Mouse (Mus musculus) left cerebral cortex, adult 2 months (tissue): Measurements from ENCODE around the gene Atxn10. TPM values are rescaled to one million over a fixed set of nuclear protein-coding genes. Genes with fewer than 3 reads are reported as not detected.

ENCODE experiments used
- DNase-seq, 2 experiments: peaks; one replicate each; pipeline ENCODE4 v3.0.0; 2021 to 2022; ENCODE audit warnings: low spot score in 2 of 2, mixed read lengths in 1 of 2; ENCODE audit errors: extremely low spot score in 1 of 2
- H3K27ac ChIP-seq: fragments of 200-600 bp; 2 replicates; pipeline ENCODE4 v1.8.1; 2022
- H3K4me3 ChIP-seq: fragments of 200-600 bp; 2 replicates; pipeline ENCODE4 v1.8.1; 2022
- CTCF ChIP-seq: fragments of 200-600 bp; IDR thresholded peaks from 2 replicates; pipeline ENCODE4 v1.8.1; 2022; ENCODE audit warnings: antibody characterized with exemption, mild to moderate bottlenecking, moderate library complexity
- intact Hi-C: fragments of 180-260 bp; cut with DNase I; formaldehyde crosslinking; loops from one replicate; pipeline ENCODE4 v1.15.1; 2025
- total RNA-seq, 2 experiments: library from RNA; stranded (reverse); gene quantifications; 2 replicates each; pipeline ENCODE4 v1.2.3; 2021

Gene Atxn10
- total RNA-seq, 2 experiments from 2014 or later: 238 to 262 TPM

DNA sequence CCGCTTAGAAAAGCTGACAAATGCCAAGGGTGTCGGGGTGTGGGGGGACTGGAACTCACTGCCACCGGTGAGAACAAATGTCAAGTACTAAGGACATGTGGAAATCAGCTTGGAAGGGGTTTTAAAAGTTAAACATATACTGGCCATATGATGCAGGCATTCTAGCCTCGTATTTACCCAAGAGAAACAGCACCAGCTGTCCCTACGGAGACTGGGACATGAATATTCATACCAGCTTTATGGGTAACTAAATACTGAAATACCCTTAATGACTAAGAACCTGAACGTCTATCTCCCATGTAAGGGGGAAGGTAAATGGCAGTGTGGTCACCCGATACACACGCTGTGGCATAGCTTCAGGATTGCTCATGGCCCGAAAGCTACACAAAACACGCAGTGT, 152.9 kb downstream of the Atxn10 start:
- intact Hi-C loops: no loop called here

DNA sequence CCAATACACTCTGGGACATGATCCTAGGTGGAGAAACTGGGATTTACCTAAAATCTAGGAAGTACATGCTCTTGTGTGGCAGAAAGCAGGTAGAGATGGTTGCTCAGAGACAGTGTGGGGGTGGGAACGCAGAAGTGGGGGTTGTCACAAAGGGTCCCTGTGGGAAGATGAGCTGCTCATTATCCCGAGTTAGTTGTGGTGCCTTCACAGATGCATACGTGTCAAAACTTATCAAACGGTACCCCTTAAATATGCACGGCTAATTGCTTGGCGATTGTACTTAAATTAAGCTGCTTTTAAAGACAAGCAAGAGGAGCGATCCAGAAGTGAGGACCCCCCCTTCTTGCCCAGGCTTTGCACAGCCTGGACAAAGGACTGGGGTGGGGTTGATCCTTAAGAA, 153.7 kb downstream of the Atxn10 start:
- no peak for DNase-seq
- intact Hi-C loops: no loop called here
- H3K27ac ChIP-seq: no peak overlapping the region
- H3K4me3 ChIP-seq: no peak overlapping the region
- no peak for TF ChIP-seq CTCF

More for the DNA sequence above, 152.9 kb downstream of the Atxn10 start:
- Histone ChIP-seq H3K4me3 (no peak overlapping the region), H3K27ac (no peak overlapping the region)
- TF ChIP-seq CTCF: no peak
- DNase-seq: no peak

- DNase-seq: peak; percentile 65 to 68
- TF ChIP-seq CTCF: no peak
- intact Hi-C loops: loop anchor here (1.0 kb wide), 1 partner anchor 91 kb away; no protein-coding TSS in a partner anchor
- peak overlapping the region; percentile 62 for H3K27ac ChIP-seq
- no peak overlapping the region for H3K4me3 ChIP-seq
Observed at GRCm38 (mm10) chr15:85494163-85494621, 158.1 kb downstream of the Atxn10 start.

DNA sequence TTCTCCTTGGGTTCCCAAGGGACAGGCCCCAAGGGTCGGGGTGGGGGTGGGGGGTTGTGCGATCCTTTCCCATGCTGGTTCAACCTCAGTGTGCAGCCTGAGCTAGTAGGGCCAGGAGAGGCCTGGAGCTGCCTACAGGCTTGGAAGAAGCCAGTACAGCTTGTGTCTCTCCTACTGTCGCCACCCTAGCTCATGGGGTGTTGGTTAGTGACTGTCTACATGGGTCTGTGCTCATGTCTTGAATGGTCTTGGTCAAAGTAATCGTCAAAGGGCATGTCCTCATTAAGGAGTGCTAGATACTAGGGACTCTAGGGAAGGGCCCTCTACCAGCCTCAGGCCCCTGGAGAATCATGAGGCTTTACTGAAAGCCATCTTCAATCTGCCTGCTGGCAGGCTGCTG, 161.5 kb downstream of the Atxn10 start:
- intact Hi-C loops: no loop called here
- TF ChIP-seq CTCF: no peak
- no peak overlapping the region for H3K27ac ChIP-seq
- H3K4me3 ChIP-seq: no peak overlapping the region
- no peak for DNase-seq

DNA sequence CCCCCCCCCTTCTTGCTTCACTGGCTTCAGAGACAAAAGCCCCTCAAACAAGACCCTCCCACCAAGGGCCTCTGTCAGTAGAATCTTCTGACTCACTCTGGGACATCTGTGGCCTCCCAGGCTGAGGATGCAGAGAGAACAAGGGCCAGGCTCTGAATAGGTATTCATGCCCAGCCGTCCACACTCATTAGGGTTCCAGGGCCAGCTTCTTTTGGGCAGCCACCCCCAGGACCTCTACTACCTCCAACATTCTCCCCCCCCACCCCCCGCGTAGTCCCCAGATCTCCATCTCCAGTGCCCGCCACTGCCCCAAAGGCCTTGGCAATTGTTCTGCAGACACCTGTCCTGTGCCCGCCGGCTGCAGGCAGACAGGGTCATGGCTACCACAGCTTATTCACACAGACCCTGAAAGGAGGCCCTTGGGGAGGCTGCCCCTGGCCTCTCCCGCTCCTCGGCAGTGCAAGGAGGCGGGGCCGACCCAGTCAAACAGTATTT, 162.0 kb downstream of the Atxn10 start:
- no peak overlapping the region for H3K27ac ChIP-seq
- no peak for DNase-seq
- H3K4me3 ChIP-seq: no peak overlapping the region
- intact Hi-C loops: no loop called here
- TF ChIP-seq CTCF: no peak

DNA sequence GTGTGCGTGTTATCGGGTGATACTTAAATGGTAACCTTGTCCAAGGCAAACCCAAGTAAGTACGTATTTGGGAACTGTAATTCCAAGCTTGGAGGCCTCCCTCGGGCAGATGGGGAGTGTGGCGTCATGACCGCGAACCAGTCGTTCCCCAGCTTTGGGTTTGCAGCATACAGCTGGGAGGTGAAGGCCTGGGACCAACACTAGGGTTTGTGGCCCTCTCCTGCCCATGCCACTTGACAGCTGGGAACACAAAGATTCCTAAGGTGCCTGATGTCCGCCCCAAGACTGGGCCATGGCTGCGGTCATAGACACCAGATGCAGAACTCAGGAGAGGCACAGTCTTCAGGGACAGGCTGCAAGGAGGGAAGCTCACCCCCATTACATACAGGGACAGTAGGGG, 164.2 kb downstream of the Atxn10 start:
- no peak for TF ChIP-seq CTCF
- Histone ChIP-seq H3K4me3 (no peak overlapping the region), H3K27ac (no peak overlapping the region)
- intact Hi-C loops: no loop called here
- no peak for DNase-seq

GRCm38 (mm10) chr15:85503127-85503526, 167.1 kb downstream of the Atxn10 start, which contains the start of gene 7530416G11Rik:
TSS of gene 7530416G11Rik (minus strand) at chr15:85503227.
- Histone ChIP-seq H3K4me3 (no peak within 1 kb of the TSS), H3K27ac (no peak within 1 kb of the TSS)
- TF ChIP-seq CTCF: no peak
- no peak for DNase-seq
- intact Hi-C loops: no loop called here

- Histone ChIP-seq H3K4me3 (no peak overlapping the region), H3K27ac (no peak overlapping the region)
- intact Hi-C loops: no loop called here
- no peak for TF ChIP-seq CTCF
- no peak for DNase-seq
Observed at GRCm38 (mm10) chr15:85505118-85505925, 169.3 kb downstream of the Atxn10 start.

DNA sequence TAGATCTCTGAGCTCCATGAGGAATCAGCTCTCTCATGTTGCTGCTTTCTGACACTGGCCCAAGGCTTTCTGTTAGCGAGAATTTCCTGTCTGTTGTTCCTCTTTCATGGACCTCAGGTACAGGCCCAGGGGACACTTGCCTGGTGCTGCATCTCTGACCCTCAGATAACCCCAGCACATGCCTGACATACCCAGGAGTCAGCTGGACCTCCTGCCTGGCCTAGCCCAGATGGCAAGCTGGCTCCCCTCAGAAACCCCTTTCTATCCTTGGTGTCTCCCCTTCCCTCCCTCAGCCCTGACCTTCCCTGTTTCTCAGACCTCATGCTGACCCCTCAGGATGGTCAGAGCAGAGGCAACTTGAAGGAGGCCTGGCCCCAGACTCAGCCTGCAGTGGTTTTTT, 170.6 kb downstream of the Atxn10 start:
- no peak for DNase-seq
- H3K27ac ChIP-seq: no peak overlapping the region
- H3K4me3 ChIP-seq: no peak overlapping the region
- intact Hi-C loops: no loop called here
- no peak for TF ChIP-seq CTCF

- TF ChIP-seq CTCF: no peak
- no peak overlapping the region for H3K4me3 ChIP-seq
- no peak for DNase-seq
- no peak overlapping the region for H3K27ac ChIP-seq
- intact Hi-C loops: no loop called here
Observed at GRCm38 (mm10) chr15:85507370-85508014, 171.4 kb downstream of the Atxn10 start.

Other genes starting within 250 kb of the Atxn10 start
- not detected for gene Smc1b, start 204.3 kb upstream of the Atxn10 start, total RNA-seq
- gene Ribc2, start 204.2 kb upstream of the Atxn10 start, total RNA-seq: under 1 TPM in 1 of 2 experiments, not detected in 1; 0.27 TPM
- gene Fbln1, start 130.3 kb upstream of the Atxn10 start, total RNA-seq: 10 to 100 TPM; 11.4 to 14.4 TPM
- not detected for gene 7530416G11Rik, start 167.0 kb downstream of the Atxn10 start, total RNA-seq
- 10 to 100 TPM; 33.8 to 35.5 TPM for gene Wnt7b, start 246.2 kb downstream of the Atxn10 start, total RNA-seq